Mouse (Mus musculus): ENCODE measurements around the gene Lingo1.

- no peak for TF ChIP-seq POLR2A (IDR thresholded peaks at IDR 0.05; ENCODE audit: extremely low read depth, insufficient read depth, low read length)
- TF ChIP-seq CTCF (IDR thresholded peaks at IDR 0.05; ENCODE audit: low read depth, low read length): no peak
Observed at GRCm38 (mm10) chr9:56753386-56753785, 42.9 kb downstream of the Lingo1 start.

Measured in liver, adult 2 months (tissue).